Mouse (Mus musculus) midbrain, postnatal 0 days (tissue): ENCODE measurements around the gene Ghsr. TPM values are rescaled to one million over a fixed set of nuclear protein-coding genes. Genes with fewer than 3 reads are reported as not detected.

Experiments used
- ATAC-seq: fragments of 200-750 bp; cut with Nextera tagmentation; 2 replicates; pipeline ENCODE4 v1.8.0; 2017; ENCODE audit warnings: moderate number of reproducible peaks, mild to moderate bottlenecking, moderate TSS enrichment, moderate library complexity; ENCODE audit not compliant: low FRiP score
- DNase-seq: peaks from one replicate; pipeline ENCODE4 v3.0.0-alpha.2; 2015; ENCODE audit warnings: low spot score
- H3K27ac ChIP-seq: fragments of 300-500 bp; sonication (generic); 2 replicates; pipeline ENCODE4 v1.5.1; 2014; ENCODE audit warnings: low read depth, mild to moderate bottlenecking, low read length, mixed read lengths
- H3K27me3 ChIP-seq: fragments of 300-500 bp; sonication (generic); 2 replicates; pipeline ENCODE4 v1.6.1; 2014; ENCODE audit warnings: low read length, control low read depth, mixed read lengths; ENCODE audit not compliant: insufficient read depth
- H3K36me3 ChIP-seq: fragments of 300-500 bp; sonication (generic); 2 replicates; pipeline ENCODE4 v1.6.1; 2014; ENCODE audit warnings: low read length, control low read depth, mixed read lengths; ENCODE audit not compliant: insufficient read depth
- H3K4me1 ChIP-seq: fragments of 300-500 bp; sonication (generic); 2 replicates; pipeline ENCODE4 v1.6.1; 2014; ENCODE audit warnings: mild to moderate bottlenecking, control low read depth, antibody characterized with exemption, low read length, mixed read lengths; ENCODE audit not compliant: insufficient read depth
- H3K4me2 ChIP-seq: fragments of 300-500 bp; sonication (generic); 2 replicates; pipeline ENCODE4 v1.6.1; 2014; ENCODE audit warnings: low read depth, mild to moderate bottlenecking, low read length, mixed read lengths; ENCODE audit not compliant: poor library complexity, severe bottlenecking
- H3K4me3 ChIP-seq: fragments of 300-500 bp; sonication (generic); 2 replicates; pipeline ENCODE4 v1.5.1; 2014; ENCODE audit warnings: low read depth, mild to moderate bottlenecking, low read length, moderate library complexity
- H3K9ac ChIP-seq: fragments of 300-500 bp; sonication (generic); replicated peaks from 2 replicates; pipeline ENCODE4 v1.6.1; 2014; ENCODE audit warnings: mild to moderate bottlenecking, low read length, moderate library complexity, mixed read lengths; ENCODE audit not compliant: poor library complexity, severe bottlenecking
- H3K9me3 ChIP-seq: fragments of 300-500 bp; sonication (generic); 2 replicates; pipeline ENCODE4 v1.6.1; 2016; ENCODE audit warnings: low read length, control low read depth
- CTCF ChIP-seq: IDR thresholded peaks from 2 replicates; pipeline ENCODE4 v1.5.1; 2016; ENCODE audit warnings: antibody characterized with exemption, mild to moderate bottlenecking
- WGBS: fragments of 180-500 bp; shearing (Covaris S2); extraction: QIAGEN DNeasy Blood & Tissue Kit; methylation state at CpG from one replicate; pipeline ENCODE4 v1.1.7; 2014; 5-methylcytosine and 5-hydroxymethylcytosine counted together
- polyA plus RNA-seq: library from polyadenylated mRNA; unstranded; fragments of >200 nt; fragmentation: Nextera tagmentation; extraction: Ambion mirVana; gene quantifications from 2 replicates; pipeline ENCODE4 v1.2.1, GENCODE M21; 2015
- total RNA-seq: library from RNA; depleted of rRNA; stranded (reverse); fragments of >200 nt; gene quantifications from 2 replicates; pipeline ENCODE4 v1.2.3, GENCODE M21; 2014

The Ghsr gene
- total and polyA plus RNA-seq, 2 experiments from 2014 or later: 0.59 to 2.5 TPM

- H3K27me3 ChIP-seq: no peaks in the 10 kb centered on the region
- WGBS: 79% methylated on average over 3 of the region's 3 CpGs
- H3K36me3 ChIP-seq: no peaks in the 10 kb centered on the region
- no peak overlapping the region for H3K9ac ChIP-seq
- H3K4me2 ChIP-seq: no peak overlapping the region
- no peak for TF ChIP-seq CTCF
- no peak overlapping the region for H3K4me3 ChIP-seq
- no peaks in the 10 kb centered on the region for H3K4me1 ChIP-seq
- H3K27ac ChIP-seq: no peak overlapping the region
- H3K9me3 ChIP-seq: no peaks in the 10 kb centered on the region
- ATAC-seq (no peak), DNase-seq (no peak)
Observed at GRCm38 (mm10) chr3:27338887-27339286, 32.3 kb upstream of the Ghsr start.

GRCm38 (mm10) chr3:27340757-27341156 lies 30.4 kb upstream of the Ghsr start:
- ATAC-seq: no peak
- Histone ChIP-seq H3K9ac (no peak overlapping the region), H3K4me2 (no peak overlapping the region), H3K4me3 (no peak overlapping the region), H3K36me3 (no peaks in the 10 kb centered on the region), H3K27me3 (no peaks in the 10 kb centered on the region), H3K9me3 (no peaks in the 10 kb centered on the region), H3K27ac (no peak overlapping the region), H3K4me1 (no peaks in the 10 kb centered on the region)
- WGBS: 95% methylated on average over 5 of the region's 5 CpGs
- TF ChIP-seq CTCF: no peak
- no peak for DNase-seq

- Histone ChIP-seq H3K4me1 (no peaks in the 10 kb centered on the region), H3K9ac (no peak overlapping the region), H3K27ac (no peak overlapping the region), H3K4me3 (no peak overlapping the region), H3K4me2 (no peak overlapping the region), H3K27me3 (no peaks in the 10 kb centered on the region), H3K9me3 (no peaks in the 10 kb centered on the region), H3K36me3 (no peaks in the 10 kb centered on the region)
- no peak for DNase-seq
- 57% methylated on average over 6 of the region's 6 CpGs for WGBS
- ATAC-seq: no peak
- no peak for TF ChIP-seq CTCF
Observed at GRCm38 (mm10) chr3:27342462-27342861, 28.7 kb upstream of the Ghsr start.

- H3K36me3 ChIP-seq: no peaks in the 10 kb centered on the region
- DNase-seq: peak; percentile 18
- TF ChIP-seq CTCF: peak; percentile 47
- no peaks in the 10 kb centered on the region for H3K9me3 ChIP-seq
- no peak overlapping the region for H3K4me2 ChIP-seq
- 55% methylated on average over 6 of the region's 6 CpGs for WGBS
- ATAC-seq: no peak
- H3K4me1 ChIP-seq: no peaks in the 10 kb centered on the region
- H3K4me3 ChIP-seq: no peak overlapping the region
- H3K27me3 ChIP-seq: no peaks in the 10 kb centered on the region
- no peak overlapping the region for H3K27ac ChIP-seq
- no peak overlapping the region for H3K9ac ChIP-seq
Observed at GRCm38 (mm10) chr3:27345526-27345925, 25.6 kb upstream of the Ghsr start.

GRCm38 (mm10) chr3:27348462-27348861 lies 22.7 kb upstream of the Ghsr start:
- no peaks in the 10 kb centered on the region for H3K36me3 ChIP-seq
- no peaks in the 10 kb centered on the region for H3K4me1 ChIP-seq
- no peak overlapping the region for H3K4me3 ChIP-seq
- DNase-seq (no peak), ATAC-seq (no peak)
- no peak overlapping the region for H3K27ac ChIP-seq
- no peaks in the 10 kb centered on the region for H3K27me3 ChIP-seq
- no peaks in the 10 kb centered on the region for H3K9me3 ChIP-seq
- H3K4me2 ChIP-seq: no peak overlapping the region
- TF ChIP-seq CTCF: no peak
- 84% methylated on average over 5 of the region's 5 CpGs for WGBS
- no peak overlapping the region for H3K9ac ChIP-seq

GRCm38 (mm10) chr3:27351105-27351504 lies 20.0 kb upstream of the Ghsr start:
- H3K9ac ChIP-seq: no peak overlapping the region
- H3K4me1 ChIP-seq: no peaks in the 10 kb centered on the region
- DNase-seq: peak; percentile 73
- no peak overlapping the region for H3K4me2 ChIP-seq
- 44% methylated on average over 9 of the region's 9 CpGs for WGBS
- H3K9me3 ChIP-seq: no peaks in the 10 kb centered on the region
- H3K27me3 ChIP-seq: no peaks in the 10 kb centered on the region
- no peak overlapping the region for H3K4me3 ChIP-seq
- no peak for TF ChIP-seq CTCF
- ATAC-seq: peak; percentile 38; the same call in 1 of the 2 replicates
- no peaks in the 10 kb centered on the region for H3K36me3 ChIP-seq
- H3K27ac ChIP-seq: no peak overlapping the region
